Mouse (Mus musculus): ENCODE results near the gene Gm48551.

The Gm48551 gene

DNA sequence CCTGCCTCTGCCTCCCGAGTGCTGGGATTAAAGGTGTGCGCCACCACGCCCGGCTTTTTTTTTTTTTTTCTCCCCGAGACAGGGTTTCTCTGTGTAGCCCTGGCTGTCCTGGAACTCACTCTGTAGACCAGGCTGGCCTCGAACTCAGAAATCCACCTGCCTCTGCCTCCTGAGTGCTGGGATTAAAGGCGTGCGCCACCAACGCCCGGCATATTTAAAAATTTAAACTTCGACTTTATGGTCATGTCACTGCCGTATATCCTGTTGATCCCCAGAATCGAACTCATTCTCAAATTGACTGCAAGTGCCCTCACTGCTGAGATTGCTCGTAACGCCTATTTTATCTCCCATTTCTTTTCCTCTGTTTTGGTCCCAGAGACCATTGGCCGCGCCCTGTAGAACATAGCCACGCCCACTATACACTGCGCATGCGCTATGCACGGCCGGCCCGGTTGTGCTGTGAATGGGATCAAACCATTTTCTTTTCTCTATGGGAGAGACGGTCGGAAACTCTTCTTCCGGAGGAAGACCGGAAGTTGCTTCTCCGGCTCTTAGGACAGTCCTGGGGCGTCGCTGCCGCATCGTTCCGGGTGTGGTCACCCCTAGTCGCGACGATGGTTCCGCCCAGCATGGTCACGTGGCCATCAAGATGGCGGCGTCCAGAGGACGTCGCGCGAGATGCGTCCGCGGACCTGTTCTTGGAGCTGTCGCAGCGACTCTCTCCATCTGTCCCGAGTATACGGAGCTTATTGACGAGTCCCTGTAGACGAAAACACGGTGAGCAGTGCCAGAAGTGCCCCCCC lies at the start of gene Gm48551, which contains the start of gene Dohh:
TSS of gene Gm48551 (plus strand) at position 665 of the 803 bp plus-strand sequence.
TSS of gene Dohh (plus strand) at position 627 of the 803 bp plus-strand sequence.
- peak; percentile 99 for DNase-seq (ENCODE audit: low read depth, low spot score)

DNA sequence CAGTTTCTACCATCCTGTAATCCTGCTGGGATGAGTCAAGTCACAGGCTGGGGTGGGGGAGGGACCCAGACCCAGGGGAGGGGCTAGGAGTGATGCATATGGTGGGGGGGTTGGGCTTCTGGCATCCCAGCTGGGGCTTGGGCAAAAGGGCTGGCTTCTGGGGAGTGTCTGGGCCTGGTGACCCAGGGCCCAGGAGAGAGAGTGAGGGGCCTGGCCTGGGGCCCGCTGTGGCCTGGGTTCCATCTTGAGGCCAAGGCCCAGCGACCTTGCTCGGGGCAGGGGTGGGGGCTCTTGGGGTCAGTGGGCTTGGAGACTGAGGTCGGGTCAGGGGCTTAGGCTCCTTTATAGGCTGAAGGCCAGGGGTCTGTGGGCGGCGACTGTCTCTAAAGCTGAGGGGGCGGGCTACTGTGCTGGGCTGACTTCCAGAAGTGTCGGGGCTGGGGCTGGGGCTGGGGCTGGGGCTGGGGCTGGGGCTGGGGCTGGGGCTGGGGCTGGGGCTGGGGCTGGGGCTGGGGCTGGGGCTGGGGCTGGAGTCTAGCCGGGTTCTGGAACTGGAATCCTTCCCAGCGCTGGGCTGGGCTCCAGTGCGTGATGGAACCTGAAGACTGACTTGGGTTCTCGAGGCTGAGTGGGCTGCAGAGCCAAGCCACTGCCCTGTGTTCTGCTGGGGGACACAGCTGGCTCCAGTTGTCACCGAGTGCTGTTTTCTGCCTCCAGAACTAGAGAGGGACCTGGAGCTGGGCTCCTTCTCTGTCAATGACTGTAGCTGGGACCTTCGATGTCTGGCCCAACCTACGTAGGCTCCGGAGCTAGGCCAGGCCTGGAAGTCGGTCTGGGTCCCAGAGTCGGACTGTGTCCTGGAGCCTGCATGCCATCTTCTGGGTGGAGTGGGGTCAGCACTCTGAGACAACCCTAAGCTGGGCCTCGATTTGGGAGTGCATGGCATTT lies 48.6 kb upstream of the Gm48551 start:
- DNase-seq (ENCODE audit: low read depth, low spot score): no peak

DNA sequence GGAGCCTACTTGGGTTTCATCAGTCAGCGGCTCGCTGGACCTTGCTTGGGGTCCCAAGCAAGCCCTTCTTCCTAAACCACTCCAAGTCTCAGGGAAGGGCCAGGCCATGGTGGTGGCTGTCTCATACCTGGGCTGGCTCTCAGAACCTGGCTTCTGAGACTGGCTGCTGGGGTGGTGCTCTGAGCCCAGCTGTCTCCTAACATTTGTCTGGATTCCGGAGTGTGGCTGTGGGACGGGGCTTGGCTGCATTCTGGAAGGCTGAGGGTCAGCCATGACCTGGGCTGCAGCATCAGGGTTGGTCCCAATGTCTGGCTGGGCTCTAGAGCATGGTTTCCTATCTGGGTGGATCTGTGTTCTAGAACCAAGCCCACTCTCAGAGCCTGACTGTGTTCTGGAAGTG lies 47.7 kb upstream of the Gm48551 start:
- no peak for DNase-seq (ENCODE audit: low read depth, low spot score)

DNA sequence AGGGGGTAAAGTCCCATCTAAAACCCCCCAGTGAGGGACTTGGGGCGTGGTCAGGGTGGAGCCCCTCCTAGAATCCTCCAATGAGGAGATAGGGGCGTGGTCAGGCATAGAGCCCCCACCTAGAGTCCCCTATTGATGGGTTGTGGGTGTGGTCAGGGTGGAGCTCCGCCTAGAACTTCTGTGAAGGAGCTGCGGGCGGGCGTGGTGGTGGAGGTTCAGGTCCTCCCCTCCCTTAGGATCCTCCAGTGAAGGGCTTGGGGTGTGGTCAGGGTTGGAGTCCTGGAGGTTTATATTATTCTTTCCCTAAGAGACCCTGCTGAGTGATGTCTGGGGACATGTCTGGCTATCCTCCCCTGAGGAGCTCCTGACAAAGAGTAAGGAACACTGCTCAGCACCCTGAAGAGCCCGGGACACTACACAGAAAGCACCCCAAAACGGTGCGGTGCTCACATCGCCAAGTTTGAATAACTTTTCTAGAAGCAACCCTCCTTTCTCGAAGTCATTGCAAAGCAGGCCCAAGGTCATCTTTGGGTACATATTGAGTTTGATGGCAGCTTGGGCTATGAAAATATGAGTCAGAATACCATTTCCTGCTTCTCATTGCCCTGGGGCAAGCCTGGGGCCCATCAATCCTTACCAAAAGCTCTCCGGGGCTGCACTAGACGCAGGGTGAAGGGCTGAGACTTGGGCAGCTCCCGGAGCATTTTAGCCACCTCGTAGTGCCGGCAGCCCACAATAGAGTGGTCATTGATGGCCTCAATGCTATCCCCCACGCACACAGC lies 43.5 kb upstream of the Gm48551 start:
- DNase-seq (ENCODE audit: low read depth, low spot score): no peak

DNA sequence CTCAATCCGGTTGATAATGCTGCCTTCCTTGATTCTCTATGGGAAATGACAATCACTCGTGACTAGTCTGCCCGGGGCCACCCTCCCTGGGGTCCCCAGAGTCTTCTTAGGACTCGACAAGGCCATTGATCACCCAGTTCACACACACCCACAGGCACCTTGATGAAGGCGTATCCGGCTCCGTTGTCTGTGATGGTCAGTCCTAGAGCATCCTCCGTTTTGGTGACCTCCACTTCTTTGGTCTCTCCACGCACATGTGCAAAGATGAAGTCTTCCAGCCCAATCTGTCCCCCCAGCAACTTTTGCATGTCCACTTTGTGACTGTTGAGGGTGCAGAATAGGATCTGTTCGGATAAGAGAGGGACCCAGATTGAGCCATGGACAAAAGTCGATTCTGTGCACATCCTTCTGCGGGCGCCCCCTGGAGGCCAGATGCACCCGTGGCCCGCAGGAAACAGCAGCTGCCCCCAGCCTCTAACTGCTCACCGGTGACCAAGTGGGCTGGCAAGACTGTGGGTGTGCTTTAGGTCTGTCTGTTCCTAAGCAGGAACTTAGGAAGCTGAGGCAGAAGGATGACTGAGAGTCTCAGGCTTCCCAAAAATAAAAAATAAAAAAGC lies 42.8 kb upstream of the Gm48551 start:
- DNase-seq (ENCODE audit: low read depth, low spot score): peak; percentile 72

DNA sequence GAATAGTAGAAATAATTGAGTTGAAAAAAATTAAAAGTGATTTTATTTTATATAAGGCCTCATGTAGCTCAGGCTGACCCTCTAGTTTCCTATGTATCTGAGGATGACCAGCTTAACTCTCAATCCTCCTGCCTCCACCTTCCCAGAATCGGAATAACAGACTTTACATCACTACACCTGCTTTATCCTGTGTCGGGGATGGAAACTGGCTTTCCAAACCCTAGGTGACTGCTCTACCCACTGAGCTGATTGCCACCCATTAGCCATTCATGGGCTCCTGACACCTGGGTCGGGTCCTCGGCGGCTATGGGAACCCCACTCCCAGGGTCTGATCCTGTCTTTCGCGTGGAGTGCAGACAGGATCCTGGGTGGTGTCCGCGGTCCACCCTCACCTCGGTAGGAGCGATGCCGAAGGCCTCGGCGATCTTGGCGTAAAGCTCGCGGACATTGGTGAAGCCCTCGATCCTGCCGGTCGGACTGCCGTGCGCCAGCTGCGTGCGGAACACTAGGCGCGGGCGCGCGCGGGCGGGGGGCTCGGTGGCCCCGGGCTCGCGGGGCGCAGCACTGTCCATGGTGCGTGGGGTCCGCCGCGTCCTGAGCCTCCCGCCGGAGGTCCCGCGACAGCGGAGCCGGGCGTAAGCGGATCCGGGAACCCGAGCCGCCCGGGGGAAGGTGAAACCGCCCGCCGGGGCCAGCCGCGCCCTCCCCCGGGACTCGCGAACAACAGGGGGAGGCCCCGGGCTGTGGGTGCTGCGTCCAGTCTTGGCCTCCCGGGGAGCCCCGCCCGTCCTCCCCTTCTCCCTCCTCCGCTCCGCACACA lies 41.4 kb upstream of the Gm48551 start, which contains the start of gene Gipc3:
TSS of gene Gipc3 (minus strand) at position 581 of the 820 bp plus-strand sequence.
- peak; percentile 34 for DNase-seq (ENCODE audit: low read depth, low spot score)

DNA sequence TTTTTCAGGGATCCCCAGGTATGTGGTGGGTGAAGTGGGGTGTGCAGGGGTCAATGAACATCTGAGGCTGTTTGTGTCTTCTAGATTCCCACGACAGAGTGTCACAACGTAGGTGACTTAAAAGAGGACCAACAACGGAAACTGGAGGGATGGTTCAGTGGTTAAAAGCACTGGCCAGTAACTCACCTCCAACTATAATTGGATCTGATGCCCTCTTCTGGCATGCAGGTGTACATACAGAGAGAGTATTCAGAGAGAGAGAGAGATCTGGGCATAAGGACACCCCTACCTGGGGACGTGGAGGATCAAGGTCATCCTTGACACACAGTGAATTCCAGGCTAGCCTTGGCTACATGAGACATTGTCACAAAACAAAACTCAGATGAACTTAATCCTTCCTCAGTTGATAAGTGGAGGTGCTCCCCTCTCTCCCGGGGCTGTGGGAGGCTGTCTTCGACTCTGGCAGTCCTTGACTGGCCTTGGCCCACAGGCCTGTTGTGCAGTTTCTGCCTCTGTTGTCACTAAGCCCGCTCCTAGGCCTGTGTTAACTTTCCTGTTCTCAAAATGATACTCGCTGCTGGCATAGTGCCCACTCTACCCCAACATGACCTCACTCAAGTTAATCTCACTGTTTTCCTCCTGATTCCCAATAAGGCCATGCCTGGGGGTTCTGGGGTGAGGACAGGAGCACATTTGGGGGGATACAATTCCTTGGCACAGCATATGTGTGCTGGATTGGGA lies 39.7 kb upstream of the Gm48551 start:
- peak; percentile 60 for DNase-seq (ENCODE audit: low read depth, low spot score)

DNA sequence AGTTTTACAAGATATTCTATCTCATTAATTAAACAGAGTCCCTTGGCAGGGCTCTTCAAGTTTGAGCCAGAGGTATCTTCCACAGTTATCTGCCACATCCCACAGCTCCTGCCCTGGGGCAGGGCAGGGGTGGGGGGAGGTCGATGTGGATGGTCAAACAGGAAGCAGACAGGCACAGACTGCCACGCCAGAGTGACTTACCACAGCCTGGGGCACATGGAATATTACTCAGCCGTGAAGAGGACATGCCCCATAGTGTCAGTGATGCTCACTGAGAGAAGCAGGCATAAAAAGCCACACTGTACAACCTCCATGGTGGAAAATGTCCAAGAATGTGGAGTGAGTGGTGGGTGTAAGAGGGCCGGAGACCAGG lies 39.1 kb upstream of the Gm48551 start:
- no peak for DNase-seq (ENCODE audit: low read depth, low spot score)

DNA sequence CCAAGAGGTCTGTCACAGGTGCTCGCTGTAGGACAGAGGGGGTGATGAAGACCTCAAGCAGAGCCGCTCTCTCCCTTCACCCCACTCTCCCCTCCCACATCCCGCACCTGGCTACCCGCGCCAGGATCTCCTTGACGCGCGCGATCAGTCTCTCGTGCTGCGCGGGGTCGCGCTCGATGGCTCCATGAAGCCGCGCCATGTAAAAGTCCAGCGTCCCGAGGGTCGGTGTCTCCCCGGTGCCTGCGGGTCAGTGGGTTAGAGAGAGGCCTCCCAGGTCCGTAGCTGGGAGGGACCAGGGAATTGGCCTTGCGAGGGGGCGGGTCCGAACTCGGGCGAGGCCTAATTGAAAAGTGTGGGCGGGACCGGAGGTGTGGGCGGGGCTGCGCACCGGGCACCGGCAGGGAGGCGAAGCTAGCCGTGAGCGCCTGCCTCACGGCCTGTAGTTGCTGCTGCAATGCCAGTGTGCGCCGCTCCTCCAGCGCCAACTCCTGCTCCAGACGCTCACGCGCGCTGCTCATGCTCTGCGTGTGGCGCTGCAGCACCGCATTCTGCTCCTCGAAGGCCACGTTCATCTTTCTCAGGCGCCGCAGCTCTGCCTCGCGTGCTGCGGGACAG lies 37.7 kb upstream of the Gm48551 start:
- DNase-seq (ENCODE audit: low read depth, low spot score): peak; percentile 67

DNA sequence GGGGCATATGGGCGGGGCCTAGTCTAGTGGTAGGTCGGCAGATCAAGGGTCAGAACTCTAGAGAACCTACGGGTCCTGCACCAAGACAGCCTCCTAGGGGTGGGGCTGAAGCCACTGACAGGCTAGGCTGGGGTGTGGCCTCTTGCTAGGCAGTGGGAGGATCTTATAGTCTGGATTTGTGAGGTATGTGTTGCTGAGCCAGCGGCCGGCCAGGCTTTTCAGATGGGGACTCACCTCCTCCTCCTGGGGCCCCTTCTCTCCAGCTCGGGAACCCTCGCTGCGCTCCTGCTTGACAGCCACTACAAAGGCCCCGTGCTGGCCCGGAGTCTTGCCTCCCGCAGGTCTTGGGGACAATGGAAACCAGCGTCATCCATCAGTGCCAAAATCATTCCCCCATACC lies 35.1 kb upstream of the Gm48551 start:
- DNase-seq (ENCODE audit: low read depth, low spot score): peak; percentile 60

DNA sequence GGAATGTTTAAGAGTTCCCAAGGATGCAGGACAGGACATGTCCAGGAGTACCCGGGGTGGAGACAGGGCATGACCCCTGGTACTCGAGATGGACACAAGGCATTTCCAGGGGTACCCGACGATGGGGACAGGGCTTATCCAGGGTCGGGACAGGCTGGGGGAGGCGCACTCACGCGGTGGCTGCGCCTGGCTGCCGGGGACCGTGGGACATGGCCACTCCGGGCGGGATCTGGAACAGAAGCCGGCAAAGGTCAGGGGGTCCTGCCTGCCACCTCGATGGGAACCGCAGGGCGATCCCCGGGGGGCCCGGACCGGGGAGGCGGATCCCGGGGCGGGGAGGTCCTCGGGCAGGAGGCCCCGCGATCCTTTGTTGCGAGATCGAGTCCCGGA lies 34.3 kb upstream of the Gm48551 start:
- DNase-seq (ENCODE audit: low read depth, low spot score): no peak

DNA sequence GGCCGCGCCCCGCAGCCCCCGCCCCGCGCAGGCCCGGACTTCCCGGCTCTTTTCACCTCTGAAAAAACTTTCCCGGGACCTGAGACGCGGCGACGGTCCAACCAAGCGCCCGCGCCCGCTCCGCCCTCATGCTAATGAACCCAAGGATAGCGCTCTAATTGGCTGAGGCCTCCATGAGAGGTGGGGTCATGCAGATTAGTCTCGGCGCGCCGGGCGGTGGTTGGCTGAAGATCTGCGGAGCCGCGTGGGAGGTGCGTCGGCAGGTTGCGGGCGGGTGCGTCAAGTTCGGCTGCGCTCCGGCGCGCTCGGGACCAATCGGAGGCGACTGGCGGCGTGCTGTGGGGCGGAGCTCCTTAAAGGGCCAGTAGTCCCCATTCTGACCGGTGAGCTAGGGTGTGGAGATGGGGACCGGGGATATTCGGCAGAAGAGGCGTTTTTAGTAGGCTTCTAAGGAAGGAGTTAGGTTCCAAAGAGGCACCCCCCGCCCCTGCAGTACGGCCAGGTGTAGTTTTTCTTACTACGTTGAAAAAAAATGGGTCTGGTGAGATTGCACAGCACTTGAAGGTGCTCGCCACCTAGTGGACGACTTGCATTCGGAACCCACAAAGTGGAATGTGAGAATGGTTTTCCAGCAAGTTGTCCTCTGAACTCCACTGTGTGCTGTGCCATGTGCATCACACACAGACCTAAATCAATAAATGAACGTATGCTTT lies 33.8 kb upstream of the Gm48551 start, which contains the start of gene Hmg20b:
TSS of gene Hmg20b (minus strand) at position 130 of the 713 bp plus-strand sequence.
- peak; percentile 99 for DNase-seq (ENCODE audit: low read depth, low spot score)

DNA sequence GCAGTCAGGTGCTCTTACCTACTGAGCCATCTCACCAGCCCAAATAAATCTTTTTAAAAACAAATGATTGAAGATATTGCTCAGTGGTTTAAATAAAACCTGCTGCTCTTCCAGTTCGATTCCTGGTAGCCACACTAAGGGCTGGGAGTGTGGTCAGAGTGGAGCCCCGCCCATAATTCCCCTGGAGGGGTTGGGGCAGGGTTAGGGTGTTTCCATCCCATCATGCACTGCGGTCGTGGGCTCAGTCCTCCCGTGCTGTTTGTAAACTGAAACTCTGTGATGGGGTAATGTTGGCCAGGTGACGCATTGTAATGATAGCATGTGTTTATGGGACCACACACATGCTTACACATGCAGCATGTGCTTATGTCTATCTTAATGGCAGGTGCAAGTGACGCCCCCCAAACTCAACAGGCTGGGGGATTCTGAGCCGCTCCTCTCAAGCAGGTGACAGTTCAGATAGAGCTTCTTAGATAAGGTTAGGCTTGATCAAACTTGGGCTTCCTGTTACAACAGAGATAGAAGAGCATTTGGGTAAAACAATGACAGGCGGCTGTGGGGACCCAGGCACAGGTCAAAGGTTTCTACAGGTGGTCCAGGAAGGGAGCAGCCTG lies 32.5 kb upstream of the Gm48551 start:
- DNase-seq (ENCODE audit: low read depth, low spot score): peak; percentile 78

DNA sequence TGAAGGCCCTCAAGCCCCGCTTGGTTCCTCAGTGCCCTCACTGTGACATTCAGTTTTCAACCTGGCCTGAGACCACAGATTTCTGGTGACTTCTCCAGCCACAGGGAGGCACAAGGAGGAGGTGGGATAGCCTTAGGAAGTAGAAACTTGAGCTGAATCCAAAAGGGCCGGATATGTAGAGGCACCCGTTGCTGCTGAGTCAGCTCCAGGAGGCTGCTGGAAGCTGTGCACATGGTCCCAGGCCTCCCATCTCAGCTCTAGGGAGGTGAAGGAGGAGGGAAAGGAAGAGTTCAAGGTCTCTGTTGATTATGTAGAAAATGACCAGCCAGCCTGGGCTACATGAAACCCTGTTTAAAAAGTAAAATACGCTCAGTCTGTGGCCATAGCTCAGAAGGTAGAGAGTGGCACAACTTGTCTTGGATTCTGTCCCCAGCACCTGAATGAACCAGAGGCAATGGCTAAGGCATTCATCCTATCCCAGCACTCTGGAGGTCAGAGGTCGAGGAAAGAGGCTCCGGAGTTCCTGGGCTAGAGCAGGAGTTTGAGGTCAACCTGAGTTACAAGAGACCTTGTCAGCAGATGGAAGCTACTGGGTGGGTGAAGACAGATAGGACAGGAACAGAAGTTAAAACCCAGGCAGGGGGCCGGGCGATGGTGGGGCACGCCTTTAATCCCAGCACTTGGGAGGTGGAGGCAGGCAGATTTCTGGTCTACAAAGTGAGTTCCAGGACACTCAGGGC lies 29.4 kb upstream of the Gm48551 start:
- DNase-seq (ENCODE audit: low read depth, low spot score): no peak

DNA sequence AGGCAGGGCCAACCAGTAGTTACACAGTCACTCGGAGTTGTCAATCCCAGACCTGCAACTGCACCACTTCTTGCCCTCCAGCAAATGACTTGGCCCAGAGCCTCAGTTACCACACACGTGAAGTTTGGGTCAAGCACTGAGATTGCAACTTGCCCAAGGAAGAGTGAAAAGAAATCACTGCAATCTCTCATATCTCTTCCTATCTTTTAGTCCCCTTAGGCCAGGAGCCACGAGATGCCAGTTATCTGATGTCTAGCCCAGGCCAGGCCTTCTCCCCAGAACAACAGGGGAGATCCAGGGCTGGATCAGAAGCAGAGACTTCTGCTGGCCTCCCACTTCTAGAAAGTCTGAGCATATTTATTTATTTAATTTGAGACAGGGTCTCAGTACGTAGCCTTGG lies 28.7 kb upstream of the Gm48551 start:
- DNase-seq (ENCODE audit: low read depth, low spot score): no peak

DNA sequence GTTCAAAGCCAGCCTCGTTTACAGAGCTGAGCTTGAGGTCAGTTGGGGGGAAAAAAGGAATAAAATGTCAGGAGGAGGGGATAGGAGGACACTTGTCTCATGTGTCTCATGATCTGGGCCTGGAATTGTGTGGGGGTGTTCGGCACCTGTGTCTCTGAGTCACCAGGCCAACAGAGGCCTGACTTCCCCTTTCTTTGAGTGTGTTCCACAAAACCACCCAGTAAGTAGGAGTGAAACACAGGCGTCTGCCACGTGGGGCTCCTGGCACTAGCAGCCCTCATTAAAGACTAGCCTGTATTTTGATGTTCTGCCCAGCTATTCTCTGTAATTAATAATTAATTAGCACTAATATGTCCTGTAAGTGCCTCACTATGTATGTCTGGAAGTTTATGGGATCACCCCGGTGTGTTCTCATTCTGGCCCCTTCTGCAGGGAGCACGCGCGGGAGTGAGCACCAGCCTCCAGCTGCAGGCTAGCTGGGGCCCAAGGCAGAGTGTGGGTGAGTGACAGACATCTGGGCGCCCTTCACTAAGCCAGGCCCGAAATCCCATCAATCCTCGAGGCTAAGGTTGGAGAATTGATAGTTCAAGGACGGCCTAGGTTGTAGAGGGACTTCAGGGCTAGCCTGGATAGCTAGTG lies 27.8 kb upstream of the Gm48551 start:
- DNase-seq (ENCODE audit: low read depth, low spot score): no peak

Data from CD4-positive helper T cell, adult 2 months (primary cell).